Mouse (Mus musculus): ENCODE measurements around the gene Ep400. TPM values are rescaled to one million over a fixed set of nuclear protein-coding genes. Genes with fewer than 3 reads are reported as not detected.

Gene Ep400
- polyA plus RNA-seq (2012; rRNA removed) (62.2 and 65.1 TPM in 2 replicates), polyA plus RNA-seq (2014; fragmentation: Nextera tagmentation; extraction: Ambion mirVana) (37.9 and 38.2 TPM in 2 replicates)

DNA sequence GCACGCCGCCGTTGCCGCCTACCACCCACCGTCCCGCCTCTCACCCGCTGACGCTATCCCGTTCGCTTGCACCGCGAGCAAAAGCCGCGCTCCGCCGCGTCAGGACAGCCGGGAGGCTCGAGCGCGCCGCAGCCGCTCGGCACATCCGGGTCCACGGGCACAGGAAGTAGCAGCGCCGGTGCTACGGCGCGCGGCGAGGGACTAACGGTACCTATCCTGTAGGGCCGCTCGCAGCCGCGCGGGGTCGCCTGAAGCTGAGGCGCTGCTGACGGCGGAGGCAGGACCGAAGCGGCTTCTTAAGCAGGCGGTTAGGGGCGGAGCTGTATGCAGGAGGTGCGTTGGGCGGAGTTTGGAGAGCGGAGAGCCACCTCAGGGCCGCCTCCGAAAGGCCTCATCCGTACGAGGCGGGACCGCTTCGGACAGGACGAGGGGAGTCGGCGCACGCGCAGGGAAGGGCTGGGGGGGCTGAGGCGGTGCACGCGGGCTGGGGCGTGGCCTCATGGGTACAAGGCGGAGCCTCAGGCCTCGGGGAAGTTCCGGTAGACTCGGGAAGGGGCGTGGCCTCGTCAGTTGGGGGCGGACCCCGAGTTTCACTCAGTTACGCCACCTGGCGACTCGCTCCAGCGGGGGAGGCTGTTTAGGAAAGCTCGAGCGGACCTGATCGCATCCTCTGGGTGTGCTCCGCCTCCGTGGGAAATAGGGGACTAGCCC is at the start of gene Ep400:
Gene Ep400 (minus strand): TSS at position 270 of the 711 bp plus-strand sequence.
- peak; percentile 96 for ATAC-seq (ENCODE audit: low FRiP score, low read depth)
- H3K9me3 ChIP-seq (ENCODE audit: control insufficient read depth, low read length): no peaks in the 10 kb centered on the region
- TF ChIP-seq POLR2A (IDR thresholded peaks at IDR 0.05; ENCODE audit: borderline replicate concordance, extremely low read depth, insufficient read depth, insufficient read length): peak; percentile 80; the same call in 1 of the 2 replicates
- no peaks in the 10 kb centered on the region for H3K27me3 ChIP-seq (ENCODE audit: control insufficient read depth, insufficient read depth, low read length)
- peaks cover 34% of the 10 kb centered on the region for H3K36me3 ChIP-seq (ENCODE audit: control insufficient read depth, insufficient read depth, low read length)
- peak within 1 kb of the TSS; percentile 93 for H3K9ac ChIP-seq (ENCODE audit: low read depth, low read length, severe bottlenecking)
- H3K4me2 ChIP-seq (replicated peaks; ENCODE audit: low read depth, low read length, severe bottlenecking): peak within 1 kb of the TSS; percentile 68
- H3K4me1 ChIP-seq (ENCODE audit: control insufficient read depth, insufficient read depth, low read length): peaks cover 13% of the 10 kb centered on the region; the same call in 1 of the 2 replicates
- peak within 1 kb of the TSS; percentile 90 for H3K27ac ChIP-seq (replicated peaks; ENCODE audit: low read depth, low read length)
- peak within 1 kb of the TSS; percentile 95 for H3K4me3 ChIP-seq (replicated peaks; ENCODE audit: low read length)
- DNase-seq (ENCODE audit: low spot score): peak; percentile 99
- under 1% methylated on average over 63 of the region's 83 CpGs for WGBS

DNA sequence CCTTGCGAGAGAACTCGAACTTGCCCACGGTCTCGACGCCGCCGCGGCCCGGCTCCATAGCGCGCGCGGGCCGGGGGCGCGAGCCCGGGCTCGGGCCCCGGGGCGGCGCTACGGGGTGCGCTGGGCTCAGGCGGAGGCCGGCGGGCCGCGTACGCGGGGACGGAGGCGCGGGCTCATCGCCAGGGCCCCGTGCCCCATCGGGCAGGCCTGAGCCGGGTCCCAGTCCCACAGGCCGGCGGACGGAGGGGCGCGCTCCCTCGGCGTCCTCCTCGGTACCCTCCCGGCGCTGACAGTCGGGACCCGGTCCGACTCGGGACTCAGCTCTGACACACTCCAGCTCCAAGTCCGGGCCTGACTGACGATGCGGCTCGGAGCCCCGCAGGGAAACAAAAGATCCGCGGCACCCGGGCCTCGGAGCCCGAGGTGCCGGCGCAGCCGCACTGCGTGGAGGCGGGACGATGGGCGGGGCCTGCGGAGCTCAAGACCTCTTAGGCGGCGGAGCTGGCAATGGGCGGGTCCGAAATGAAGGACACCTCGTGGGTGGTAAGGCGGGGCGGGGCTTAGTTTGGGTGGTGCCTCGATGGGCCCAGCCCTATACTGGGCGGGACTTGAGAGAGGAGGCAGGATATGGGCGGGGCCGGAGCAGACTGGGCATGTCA is 39.3 kb upstream of the Ep400 start, which contains the start of gene Ulk1:
Gene Ulk1 (minus strand): TSS at position 431 of the 659 bp plus-strand sequence.
- Histone ChIP-seq H3K9me3 (ENCODE audit: control insufficient read depth, low read length) (no peaks in the 10 kb centered on the region), H3K4me2 (replicated peaks; ENCODE audit: low read depth, low read length, severe bottlenecking) (peak within 1 kb of the TSS; percentile 97), H3K27ac (replicated peaks; ENCODE audit: low read depth, low read length) (peak within 1 kb of the TSS; percentile 85), H3K27me3 (ENCODE audit: control insufficient read depth, insufficient read depth, low read length) (no peaks in the 10 kb centered on the region), H3K4me3 (replicated peaks; ENCODE audit: low read length) (peak within 1 kb of the TSS; percentile 90), H3K36me3 (ENCODE audit: control insufficient read depth, insufficient read depth, low read length) (peaks cover 24% of the 10 kb centered on the region), H3K4me1 (ENCODE audit: control insufficient read depth, insufficient read depth, low read length) (peaks cover 25% of the 10 kb centered on the region), H3K9ac (ENCODE audit: low read depth, low read length, severe bottlenecking) (peak within 1 kb of the TSS; percentile 94)
- peak; percentile 97 for ATAC-seq (ENCODE audit: low FRiP score, low read depth)
- peak; percentile 98 for DNase-seq (ENCODE audit: low spot score)
- under 1% methylated on average over 43 of the region's 80 CpGs for WGBS
- TF ChIP-seq POLR2A (IDR thresholded peaks at IDR 0.05; ENCODE audit: borderline replicate concordance, extremely low read depth, insufficient read depth, insufficient read length): peak; percentile 95; the same call in 1 of the 2 replicates

DNA sequence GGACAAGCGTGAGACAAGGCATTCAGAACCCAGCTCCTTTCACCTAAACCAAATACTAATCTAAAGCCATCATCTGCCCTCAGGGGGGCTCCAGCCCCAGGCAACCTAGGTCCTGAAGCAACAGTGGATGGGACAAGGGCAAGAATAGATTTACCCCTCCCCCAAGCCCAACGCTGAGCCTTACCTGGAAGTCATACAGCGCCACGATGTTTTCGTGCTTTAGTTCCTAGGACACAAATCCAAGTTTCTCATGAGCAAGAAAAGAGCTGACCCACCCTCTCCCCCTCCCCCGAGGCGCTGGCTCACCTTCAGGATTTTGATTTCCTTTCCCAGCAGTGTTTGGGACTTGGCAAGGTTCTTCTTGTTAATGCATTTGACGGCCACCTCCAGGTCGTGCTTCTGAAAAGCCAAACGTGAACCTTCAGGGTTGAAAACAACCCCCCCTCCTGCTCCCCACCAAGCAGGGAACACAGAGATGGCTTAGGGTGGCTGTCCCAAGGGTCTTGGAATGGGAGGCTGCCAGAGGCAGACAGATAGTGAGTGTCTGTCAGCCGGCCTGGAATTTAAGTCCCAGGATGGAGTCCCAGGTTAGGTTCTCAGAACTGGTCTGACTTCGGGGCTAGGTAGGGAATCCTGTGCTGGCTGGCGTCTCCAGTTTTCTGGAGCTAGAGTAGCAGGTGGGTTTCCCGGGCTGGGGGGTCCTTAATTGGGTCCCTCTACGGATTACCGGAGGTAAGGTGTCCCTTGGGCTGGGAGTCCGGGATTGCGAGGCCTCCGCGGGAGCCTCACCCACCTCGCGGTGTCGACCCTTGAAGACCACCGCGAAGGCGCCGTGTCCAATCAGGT is 38.5 kb upstream of the Ep400 start:
- peak overlapping the region; percentile 94 for H3K9ac ChIP-seq (ENCODE audit: low read depth, low read length, severe bottlenecking)
- DNase-seq (ENCODE audit: low spot score): no peak

DNA sequence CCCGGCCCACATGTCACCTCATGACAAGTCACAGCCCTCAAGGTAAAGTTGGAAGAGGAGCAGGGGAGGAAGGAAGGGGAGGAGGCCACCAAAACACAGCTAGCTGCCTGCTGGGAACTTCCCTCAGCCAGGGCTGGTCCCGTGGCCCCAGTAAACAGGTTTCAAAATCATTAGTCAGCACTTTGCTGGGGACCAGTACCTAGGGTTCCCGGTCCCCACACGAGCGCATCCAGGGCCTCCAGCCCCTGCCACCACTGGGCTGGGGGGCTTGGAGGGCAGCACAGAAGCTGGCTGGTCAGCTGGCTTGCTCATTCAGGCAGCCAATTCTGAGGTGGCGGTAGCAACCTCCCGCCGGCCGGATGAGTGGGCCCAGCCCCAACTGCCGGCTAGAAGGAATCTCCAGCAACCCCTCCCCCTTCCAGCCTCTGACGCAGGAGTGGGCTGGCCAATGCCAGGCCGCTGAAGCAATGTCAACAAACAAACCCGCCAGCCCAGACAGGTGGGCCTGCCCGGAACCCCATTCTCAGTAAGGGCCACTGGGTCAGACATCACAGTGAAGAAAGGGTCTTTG is 37.6 kb upstream of the Ep400 start:
- no peak for TF ChIP-seq POLR2A (IDR thresholded peaks at IDR 0.05; ENCODE audit: borderline replicate concordance, extremely low read depth, insufficient read depth, insufficient read length)
- Histone ChIP-seq H3K4me2 (replicated peaks; ENCODE audit: low read depth, low read length, severe bottlenecking) (peak overlapping the region; percentile 97), H3K9me3 (ENCODE audit: control insufficient read depth, low read length) (no peaks in the 10 kb centered on the region), H3K27me3 (ENCODE audit: control insufficient read depth, insufficient read depth, low read length) (no peaks in the 10 kb centered on the region), H3K4me3 (replicated peaks; ENCODE audit: low read length) (peak overlapping the region; percentile 90), H3K4me1 (ENCODE audit: control insufficient read depth, insufficient read depth, low read length) (peaks cover 25% of the 10 kb centered on the region), H3K27ac (replicated peaks; ENCODE audit: low read depth, low read length) (no peak overlapping the region), H3K36me3 (ENCODE audit: control insufficient read depth, insufficient read depth, low read length) (peaks cover 34% of the 10 kb centered on the region), H3K9ac (ENCODE audit: low read depth, low read length, severe bottlenecking) (peak overlapping the region; percentile 94)
- WGBS: 3% methylated on average over 14 of the region's 14 CpGs
- ATAC-seq (ENCODE audit: low FRiP score, low read depth): peak; percentile 32; the same call in 1 of the 2 replicates
- DNase-seq (ENCODE audit: low spot score): peak; percentile 82

More for the DNA sequence above, 38.5 kb upstream of the Ep400 start:
- Histone ChIP-seq H3K27ac (replicated peaks; ENCODE audit: low read depth, low read length) (peak overlapping the region; percentile 85), H3K4me3 (replicated peaks; ENCODE audit: low read length) (peak overlapping the region; percentile 90), H3K9me3 (ENCODE audit: control insufficient read depth, low read length) (no peaks in the 10 kb centered on the region), H3K36me3 (ENCODE audit: control insufficient read depth, insufficient read depth, low read length) (peaks cover 32% of the 10 kb centered on the region), H3K4me2 (replicated peaks; ENCODE audit: low read depth, low read length, severe bottlenecking) (peak overlapping the region; percentile 97), H3K27me3 (ENCODE audit: control insufficient read depth, insufficient read depth, low read length) (no peaks in the 10 kb centered on the region), H3K4me1 (ENCODE audit: control insufficient read depth, insufficient read depth, low read length) (peaks cover 25% of the 10 kb centered on the region)
- TF ChIP-seq POLR2A (IDR thresholded peaks at IDR 0.05; ENCODE audit: borderline replicate concordance, extremely low read depth, insufficient read depth, insufficient read length): no peak
- no peak for ATAC-seq (ENCODE audit: low FRiP score, low read depth)
- WGBS: 1% methylated on average over 27 of the region's 27 CpGs

Measured in limb, embryonic 14.5 days (tissue).